Mouse (Mus musculus): ENCODE measurements around the gene Btbd10. TPM values are rescaled to one million over a fixed set of nuclear protein-coding genes. Genes with fewer than 3 reads are reported as not detected.

Gene Btbd10
- polyA plus RNA-seq, 1 experiment from 2014 or later, result 30.7 TPM

GRCm38 (mm10) chr7:113268287-113268686, 100.9 kb downstream of the Btbd10 start:
- no peak for ATAC-seq (ENCODE audit: insufficient number of reproducible peaks, insufficient read depth, low FRiP score, low TSS enrichment)
- Histone ChIP-seq H3K27ac (no peak overlapping the region), H3K4me2 (replicated peaks) (no peak overlapping the region)

More at GRCm38 (mm10) chr7:113268287-113268686, 100.9 kb downstream of the Btbd10 start:
- WGBS, result 81% methylated on average over 9 of the region's 9 CpGs
- H3K4me3 ChIP-seq, result no peak overlapping the region
- peaks cover 5% of the 10 kb centered on the region; the same call in 1 of the 2 replicates for H3K4me1 ChIP-seq
- H3K9me3 ChIP-seq, result no peaks in the 10 kb centered on the region
- no peaks in the 10 kb centered on the region for H3K27me3 ChIP-seq
- no peaks in the 10 kb centered on the region for H3K36me3 ChIP-seq
- H3K9ac ChIP-seq, result no peak overlapping the region

Other genes starting within 250 kb of the Btbd10 start
- 8.5 and 9.8 TPM in 2 replicates for gene Arntl, start 161.9 kb downstream of the Btbd10 start, polyA plus RNA-seq (2016; fragmentation: Nextera tagmentation; extraction: Ambion mirVana)
- 1.0 TPM in 1 of 2 replicates, not detected in the other for gene Pth, start 19.2 kb upstream of the Btbd10 start, polyA plus RNA-seq (2016; fragmentation: Nextera tagmentation; extraction: Ambion mirVana)
- gene Far1, start 144.4 kb upstream of the Btbd10 start, polyA plus RNA-seq (2016; fragmentation: Nextera tagmentation; extraction: Ambion mirVana), result 87.4 and 90.9 TPM in 2 replicates